Mouse (Mus musculus) forelimb bud, embryonic 11.5 days (tissue): ENCODE results near the gene Rasa2.
A peak's percentile ranks its signal among the peaks of the same experiment; 100 is the strongest.

Experiments
- DNase-seq: peaks from one replicate; pipeline ENCODE4 v3.0.0-alpha.2; 2012; ENCODE audit warnings: low read depth, low spot score

Rasa2 gene

GRCm38 (mm10) chr9:96639451-96639850 lies 8.0 kb upstream of the Rasa2 start:
- no peak for DNase-seq

GRCm38 (mm10) chr9:96638508-96638907 lies 7.1 kb upstream of the Rasa2 start:
- DNase-seq: no peak

- no peak for DNase-seq
Observed at GRCm38 (mm10) chr9:96637157-96637548, 5.7 kb upstream of the Rasa2 start.

GRCm38 (mm10) chr9:96636423-96637156 lies 5.2 kb upstream of the Rasa2 start:
- no peak for DNase-seq

GRCm38 (mm10) chr9:96635899-96636298 lies 4.5 kb upstream of the Rasa2 start:
- DNase-seq: no peak

DNA sequence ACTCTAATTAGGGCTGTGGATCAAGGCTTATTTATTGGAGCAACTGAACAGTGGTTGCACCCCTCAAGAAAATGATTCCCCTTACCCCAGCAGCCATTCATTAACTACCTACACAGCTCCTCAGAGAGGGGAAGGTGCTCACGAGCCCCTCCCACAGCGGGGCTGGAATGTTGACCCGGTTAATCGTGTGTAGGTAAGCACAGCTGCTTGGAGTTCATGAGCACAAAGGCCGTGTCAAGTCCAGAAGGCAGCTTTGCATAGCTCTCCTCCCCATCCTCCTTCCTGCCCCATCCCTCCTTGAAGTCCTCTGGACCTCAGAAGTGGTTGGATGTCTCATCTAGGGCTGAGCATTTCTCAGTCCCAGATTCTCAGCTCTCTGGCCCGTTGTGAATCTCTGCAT lies 3.8 kb upstream of the Rasa2 start:
- DNase-seq: no peak

DNA sequence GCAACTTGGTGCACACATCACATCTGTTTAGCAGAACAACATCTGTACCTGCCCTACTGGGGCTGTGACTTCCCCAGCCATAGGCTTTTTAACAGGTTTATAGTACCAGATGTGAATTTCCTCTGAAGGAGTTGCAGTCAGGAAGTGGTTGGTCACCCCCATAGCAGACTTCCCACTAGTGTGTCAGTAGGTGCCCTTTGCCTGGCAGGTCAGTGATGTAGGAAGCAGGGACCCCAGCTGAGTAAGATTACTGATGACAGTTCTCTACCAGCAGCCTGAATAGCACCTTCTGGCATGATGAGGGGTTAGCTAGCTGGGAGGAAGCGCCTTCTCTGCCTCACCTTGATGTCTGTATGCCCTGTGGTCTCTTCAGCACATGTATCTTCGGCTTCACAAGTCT lies 2.4 kb upstream of the Rasa2 start:
- DNase-seq: peak; percentile 29

GRCm38 (mm10) chr9:96632756-96633155 lies 1.3 kb upstream of the Rasa2 start:
- DNase-seq: no peak

DNA sequence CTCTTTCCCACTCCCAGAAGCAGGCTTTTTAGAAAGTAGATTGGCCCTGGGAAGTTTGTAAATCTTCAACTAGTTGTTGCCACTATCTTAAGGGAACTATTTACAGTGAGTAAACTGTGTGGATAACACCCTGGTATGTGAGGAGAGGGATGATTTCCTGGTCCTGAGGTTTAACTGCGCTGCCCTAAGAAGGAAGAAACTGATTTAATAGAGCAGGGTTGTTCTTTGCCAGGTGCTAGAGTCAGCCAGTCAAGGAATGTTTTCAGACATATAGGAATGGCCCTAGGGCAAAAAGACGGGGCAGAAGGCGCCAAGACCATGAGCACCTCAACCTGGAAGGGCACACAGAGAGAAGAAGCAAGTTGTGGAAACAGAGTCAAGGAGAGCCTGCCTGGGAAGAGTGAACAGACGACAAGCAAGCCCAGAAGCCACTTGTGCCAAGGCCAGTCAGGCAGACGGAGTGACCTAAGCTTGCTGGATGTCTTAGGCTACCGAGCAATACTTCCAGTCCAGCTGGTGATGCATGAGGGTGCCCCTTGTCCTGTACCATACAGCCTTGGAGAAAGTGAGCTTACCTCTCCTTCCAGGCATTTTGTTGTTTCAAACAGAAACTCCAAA lies 765 bp upstream of the Rasa2 start:
- DNase-seq: no peak

DNA sequence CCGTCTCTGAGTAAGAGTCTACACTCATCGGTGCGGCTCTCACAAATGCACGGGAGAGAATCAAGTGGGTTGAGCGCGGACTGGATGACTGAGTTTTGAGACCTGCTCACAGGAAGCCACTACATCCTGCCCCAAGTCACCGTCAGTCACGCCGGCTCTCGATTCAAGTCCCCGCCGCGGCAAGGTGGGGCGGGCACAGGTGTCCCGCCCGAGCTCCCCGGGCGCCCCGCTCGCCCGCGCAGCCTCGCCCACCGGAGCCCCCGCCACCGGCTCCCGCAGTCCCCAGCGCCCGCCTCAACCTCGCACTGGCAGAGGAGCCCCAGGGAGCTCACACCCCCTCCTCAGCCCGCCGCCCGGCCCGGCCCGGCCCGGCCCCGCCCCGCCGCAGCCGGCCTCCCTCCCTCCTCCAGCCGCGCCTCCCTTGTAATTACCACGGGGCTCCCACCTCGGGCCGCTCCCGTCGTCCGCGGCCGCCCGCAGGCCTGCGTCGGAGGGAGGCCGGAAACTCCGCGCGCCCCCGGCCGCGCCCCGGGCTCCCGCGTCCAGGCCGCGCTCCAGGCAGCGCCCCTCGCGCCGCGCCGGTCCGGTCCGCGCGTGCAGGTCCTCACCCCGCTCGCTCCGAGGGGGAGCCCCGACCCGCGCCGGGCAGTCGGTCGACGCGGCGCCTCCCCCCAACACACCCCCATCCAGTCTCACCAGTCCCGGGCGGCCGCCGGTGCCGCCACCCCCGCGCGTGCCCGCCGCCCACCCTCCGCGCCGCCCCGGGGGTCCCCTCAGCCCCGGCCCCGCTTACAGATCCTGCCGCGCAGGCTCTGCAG lies 637 bp downstream of the Rasa2 start:
- DNase-seq: peak; percentile 31

GRCm38 (mm10) chr9:96629151-96629550 lies 2.3 kb downstream of the Rasa2 start:
- no peak for DNase-seq

DNA sequence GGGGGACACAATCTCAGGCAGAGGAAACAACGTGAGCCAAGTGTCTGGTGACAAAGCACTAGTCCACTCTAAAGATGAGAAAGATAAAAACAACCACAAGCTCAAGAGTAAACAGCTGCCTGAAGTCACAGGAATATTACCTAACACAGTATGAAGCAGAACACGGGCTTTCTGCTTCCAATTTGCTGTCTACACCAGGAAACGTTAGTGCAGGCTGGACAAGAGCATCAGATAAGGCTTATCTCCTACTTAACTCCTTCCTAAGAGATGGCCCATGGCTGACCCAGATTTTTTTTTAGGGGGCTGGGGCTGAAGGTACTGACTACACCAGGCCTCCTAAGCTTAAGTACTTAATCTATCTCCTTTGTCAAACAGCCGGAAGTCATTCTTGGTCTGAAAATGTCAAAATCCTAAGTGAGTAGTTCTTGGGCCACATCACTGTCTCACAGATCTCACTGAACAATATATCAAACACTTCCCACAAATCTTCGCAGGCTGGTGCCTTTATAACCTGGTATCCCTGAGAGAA lies 3.8 kb downstream of the Rasa2 start:
- no peak for DNase-seq

DNA sequence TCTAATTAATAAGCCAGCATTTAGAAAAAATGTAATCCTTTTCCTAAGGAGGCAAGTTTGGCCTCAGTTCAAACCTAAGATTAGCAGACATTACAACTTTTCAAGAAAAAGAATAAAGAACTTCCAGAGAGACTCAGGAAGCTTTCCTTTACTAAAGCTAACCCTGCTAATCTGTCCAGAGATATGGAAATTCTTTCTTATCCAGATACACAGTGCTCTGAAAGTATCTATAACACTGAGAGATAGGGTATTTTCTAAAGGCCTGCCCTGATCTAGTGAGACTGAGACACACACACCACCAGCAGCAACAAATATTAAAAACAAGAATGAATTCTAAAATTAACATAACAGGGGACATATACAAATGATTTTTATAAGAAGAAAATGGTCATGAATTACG lies 4.4 kb downstream of the Rasa2 start:
- no peak for DNase-seq

DNA sequence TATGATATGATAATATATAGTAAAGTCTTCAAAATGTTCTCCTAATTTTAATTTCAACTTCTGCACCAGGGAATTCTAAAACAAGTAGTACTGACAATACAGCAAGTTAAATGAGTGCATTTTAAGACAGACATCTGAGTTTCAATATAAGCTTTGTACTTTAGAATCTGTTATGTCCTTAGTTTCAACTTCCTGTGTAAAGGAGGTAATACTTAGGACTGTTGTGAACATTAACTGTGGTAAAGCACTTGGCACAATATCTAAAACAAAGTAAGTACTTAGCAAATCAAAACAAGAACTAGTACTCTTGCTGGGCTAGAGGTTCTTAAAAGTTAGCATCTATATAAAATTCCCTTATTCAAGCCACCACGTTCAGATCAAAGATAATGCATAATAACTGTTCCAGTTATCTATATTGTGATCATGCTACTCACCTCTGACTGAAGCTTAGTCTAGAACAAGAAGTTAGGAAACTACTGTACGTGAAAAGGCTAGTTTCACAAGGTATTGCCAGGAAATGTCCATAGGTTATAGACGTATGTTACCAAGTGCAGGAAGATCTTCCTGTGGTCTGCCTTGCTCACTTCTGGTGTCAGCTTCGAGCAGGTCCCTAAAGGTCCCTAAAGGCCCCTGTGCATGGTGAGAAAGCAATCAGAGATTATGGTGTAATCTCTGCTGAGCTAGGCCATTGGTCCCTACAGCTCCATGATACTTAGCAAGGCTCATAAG lies 12.8 kb downstream of the Rasa2 start:
- no peak for DNase-seq

- no peak for DNase-seq
Observed at GRCm38 (mm10) chr9:96612297-96612696, 19.1 kb downstream of the Rasa2 start.

DNA sequence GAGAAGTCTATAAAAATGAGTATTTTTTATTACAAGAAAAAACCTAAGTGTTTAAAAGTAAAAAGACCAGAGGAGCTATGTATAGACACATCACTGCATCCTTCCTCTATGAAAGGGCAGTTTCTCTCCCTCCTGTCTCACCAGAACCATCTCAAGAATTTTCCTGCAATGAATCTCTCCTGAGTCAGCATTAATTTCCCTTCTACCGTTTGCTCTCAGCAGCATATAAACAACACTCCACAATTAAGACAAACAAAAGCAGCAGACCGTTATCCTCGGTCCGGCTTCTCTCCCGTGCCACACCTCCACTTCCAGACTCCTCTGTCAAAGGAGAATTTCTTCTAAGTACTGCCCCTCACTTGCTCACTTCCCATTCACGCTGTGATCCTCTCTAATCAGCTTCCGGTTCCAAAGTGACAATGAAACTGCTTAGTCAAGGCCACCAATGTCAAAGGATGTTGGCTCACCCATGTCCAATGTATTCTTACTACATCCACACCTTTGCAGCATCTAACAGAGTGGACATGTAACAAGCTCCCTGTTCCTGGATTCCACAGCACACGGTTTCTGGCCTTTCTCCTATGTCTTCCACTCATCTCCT lies 19.6 kb downstream of the Rasa2 start:
- DNase-seq: no peak

DNA sequence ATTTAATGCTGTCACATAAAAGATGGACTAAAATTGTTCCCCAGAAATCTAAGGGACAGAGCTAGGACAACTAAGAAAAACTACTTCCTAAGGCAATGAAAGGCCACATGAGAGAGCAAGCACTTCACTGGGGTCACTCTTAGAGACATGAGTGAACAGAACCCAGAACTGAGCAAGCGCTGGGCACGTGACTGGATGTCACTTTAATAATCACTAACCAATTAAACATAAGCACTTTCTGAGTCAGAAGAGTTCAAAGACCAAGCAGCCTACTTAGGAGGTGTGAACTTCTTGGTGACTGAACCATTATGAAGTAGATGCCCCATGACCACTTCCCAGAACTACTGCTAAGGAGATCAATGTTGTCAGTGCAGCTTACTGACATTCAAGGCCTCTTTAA lies 20.6 kb downstream of the Rasa2 start:
- DNase-seq: no peak

- no peak for DNase-seq
Observed at GRCm38 (mm10) chr9:96603416-96603815, 28.0 kb downstream of the Rasa2 start.

DNA sequence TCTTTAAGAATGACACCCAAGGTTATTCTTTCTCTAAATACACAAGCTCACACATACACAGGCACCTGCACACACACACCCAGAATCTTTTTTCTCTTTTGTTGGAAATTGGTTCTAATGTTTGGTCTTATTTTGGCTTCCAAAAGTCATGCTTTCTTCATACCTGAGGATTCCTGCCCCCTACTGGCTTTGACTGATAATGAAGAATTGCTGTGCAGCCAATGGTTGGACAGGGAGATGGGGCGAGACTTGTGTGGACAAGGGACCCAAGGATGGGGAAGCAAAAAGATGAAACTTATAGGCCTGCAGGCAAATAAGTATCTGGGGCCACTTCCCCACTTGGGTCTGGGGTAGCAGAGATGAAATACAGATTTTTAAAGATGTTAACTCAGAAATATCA lies 33.5 kb downstream of the Rasa2 start:
- no peak for DNase-seq

DNA sequence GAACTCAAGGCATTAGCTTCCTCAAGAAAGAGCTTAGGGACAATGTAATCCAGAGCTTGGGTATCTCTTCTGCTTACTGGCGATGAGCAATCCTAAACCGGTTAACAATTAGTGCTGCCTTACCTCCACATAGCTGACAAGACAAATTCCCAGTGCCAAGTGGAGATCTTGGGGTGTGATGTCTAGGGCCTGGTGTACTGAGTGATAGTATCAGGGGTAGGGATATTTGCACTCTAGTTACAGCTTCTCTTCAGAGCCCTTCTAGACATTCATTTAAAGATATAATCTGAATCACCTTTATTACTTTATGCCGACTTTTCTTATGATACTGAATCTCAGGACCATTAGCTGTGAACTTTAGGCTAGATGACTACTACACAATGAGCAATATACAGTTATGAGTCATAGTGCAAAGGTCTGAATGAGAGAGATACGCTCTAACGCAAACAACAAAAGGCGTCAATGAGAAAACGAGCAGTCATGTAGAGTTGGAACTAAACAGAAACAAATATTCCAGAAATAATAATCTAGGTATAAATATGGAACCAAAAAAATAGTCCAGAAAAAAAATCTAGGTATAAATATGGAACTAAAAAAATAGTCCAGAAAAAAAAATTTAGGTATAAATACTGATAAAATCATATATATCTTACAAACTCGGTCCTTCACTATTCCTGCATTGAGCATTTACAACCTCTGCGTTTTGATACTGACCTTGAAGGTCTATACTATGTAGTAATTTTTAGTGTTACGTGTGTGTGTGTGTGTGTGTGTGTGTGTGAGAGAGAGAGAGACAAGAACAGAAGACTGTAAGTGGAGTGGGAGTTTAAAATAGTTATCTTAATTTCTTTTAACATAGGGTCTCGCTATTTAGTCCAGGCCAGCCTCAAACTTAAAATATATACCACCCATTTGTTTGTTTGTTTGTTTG lies 38.5 kb downstream of the Rasa2 start:
- no peak for DNase-seq
